Mouse (Mus musculus) frontal cortex, postnatal 10 days (tissue): Measurements from ENCODE around the gene Ltbp2.

ENCODE experiments used
- DNase-seq, 2 experiments: peaks; one replicate each; pipeline ENCODE4 v3.0.0; 2022; ENCODE audit warnings: low spot score in 2 of 2, mixed read lengths in 1 of 2

The Ltbp2 gene

GRCm38 (mm10) chr12:84762532-84762931 is 113.8 kb downstream of the Ltbp2 start:
- no peak for DNase-seq

- no peak for DNase-seq
Measured at GRCm38 (mm10) chr12:84759063-84759462, 117.3 kb downstream of the Ltbp2 start.

GRCm38 (mm10) chr12:84756016-84756415 is 120.3 kb downstream of the Ltbp2 start:
- DNase-seq: peak in 1 of 2 experiments; percentile 28

GRCm38 (mm10) chr12:84755008-84755695 is 121.2 kb downstream of the Ltbp2 start:
- DNase-seq: peak in 1 of 2 experiments; percentile 36

- peak in 1 of 2 experiments; percentile 33 for DNase-seq
Measured at GRCm38 (mm10) chr12:84752131-84752977, 124.0 kb downstream of the Ltbp2 start.

GRCm38 (mm10) chr12:84750661-84751060 is 125.7 kb downstream of the Ltbp2 start:
- DNase-seq: no peak

GRCm38 (mm10) chr12:84748134-84748533 is 128.2 kb downstream of the Ltbp2 start:
- no peak for DNase-seq

GRCm38 (mm10) chr12:84745700-84746099 is 130.6 kb downstream of the Ltbp2 start:
- no peak for DNase-seq

- no peak for DNase-seq
Measured at GRCm38 (mm10) chr12:84743496-84743895, 132.8 kb downstream of the Ltbp2 start.

- no peak for DNase-seq
Measured at GRCm38 (mm10) chr12:84733366-84733765, 143.0 kb downstream of the Ltbp2 start.
